Mouse (Mus musculus): ENCODE measurements around the gene Fbxl20. TPM values are rescaled to one million over a fixed set of nuclear protein-coding genes. Genes with fewer than 3 reads are reported as not detected.

Gene Fbxl20
- total RNA-seq, 2 experiments from 2014 or later, result 8.9 to 12.1 TPM

DNA sequence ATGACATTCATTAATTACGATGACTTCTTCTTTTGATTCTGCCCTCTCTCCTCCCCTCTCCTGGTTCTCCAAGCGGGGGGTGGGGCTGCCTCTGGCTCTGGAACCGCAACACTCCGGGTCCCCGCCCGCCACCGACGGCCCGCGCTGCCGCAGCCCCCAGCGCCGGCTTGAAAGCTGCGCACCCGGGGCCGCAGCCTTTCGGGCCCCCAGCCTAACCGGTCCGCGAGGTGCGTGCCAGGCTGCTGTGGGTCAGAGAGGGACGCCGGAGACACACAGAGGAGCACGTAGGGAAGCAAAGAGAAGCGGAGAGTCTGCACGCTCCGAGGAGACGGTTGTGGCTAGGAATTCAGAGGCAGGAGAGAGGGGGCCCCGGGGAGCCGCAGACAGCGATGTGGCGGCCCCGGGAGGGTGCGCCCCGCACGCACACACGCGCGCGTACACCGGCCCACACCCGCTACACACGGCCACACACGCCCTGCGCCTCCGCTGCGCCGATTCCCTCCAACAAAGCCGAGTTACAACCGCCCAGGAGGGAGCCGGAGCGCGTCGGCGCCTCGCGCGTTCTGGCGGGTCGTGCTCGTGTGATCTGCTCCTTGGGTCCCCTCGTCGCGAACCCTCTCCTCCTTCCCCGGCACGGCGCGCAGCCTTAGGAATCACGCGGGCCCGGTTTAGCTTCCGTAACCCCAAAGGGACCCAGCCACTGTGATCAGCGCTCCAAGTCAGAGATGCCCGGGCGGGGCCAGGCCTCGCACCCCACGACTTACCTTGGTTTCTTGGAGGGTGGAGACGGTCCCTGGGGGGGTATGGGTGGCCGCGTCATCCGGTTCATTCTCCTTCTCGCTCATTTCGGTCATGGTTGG lies 97.8 kb downstream of the Fbxl20 start:
- intact Hi-C loops (cut with DNase I; ENCODE audit: low total_unique reads), result no loop called here
- no peak for DNase-seq

DNA sequence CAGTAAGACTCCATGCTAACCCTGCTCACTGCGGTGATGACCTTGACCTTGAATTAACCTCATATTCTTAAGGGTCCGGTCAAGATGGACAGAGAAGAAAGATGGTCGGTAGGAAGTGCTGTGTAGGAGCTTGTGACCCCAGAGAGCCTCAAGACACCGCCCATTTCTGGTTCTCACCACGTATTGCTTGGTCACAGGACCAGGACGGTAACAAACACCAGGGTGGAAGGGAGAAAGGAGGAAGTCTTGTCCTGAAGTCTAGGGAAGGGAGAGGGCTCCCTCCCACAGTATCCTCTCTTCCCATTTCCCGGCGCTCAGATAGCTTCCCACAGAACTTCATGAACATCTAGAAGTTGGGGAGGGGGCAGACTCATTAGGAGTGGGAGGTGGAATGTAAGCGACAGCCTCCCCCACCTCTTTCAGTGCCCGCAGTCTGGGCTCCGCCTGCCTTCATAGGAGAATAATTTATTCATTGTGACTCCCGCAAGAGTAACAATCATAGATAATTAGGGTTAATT lies 98.5 kb downstream of the Fbxl20 start:
- intact Hi-C loops (cut with DNase I; ENCODE audit: low total_unique reads), result no loop called here

DNA sequence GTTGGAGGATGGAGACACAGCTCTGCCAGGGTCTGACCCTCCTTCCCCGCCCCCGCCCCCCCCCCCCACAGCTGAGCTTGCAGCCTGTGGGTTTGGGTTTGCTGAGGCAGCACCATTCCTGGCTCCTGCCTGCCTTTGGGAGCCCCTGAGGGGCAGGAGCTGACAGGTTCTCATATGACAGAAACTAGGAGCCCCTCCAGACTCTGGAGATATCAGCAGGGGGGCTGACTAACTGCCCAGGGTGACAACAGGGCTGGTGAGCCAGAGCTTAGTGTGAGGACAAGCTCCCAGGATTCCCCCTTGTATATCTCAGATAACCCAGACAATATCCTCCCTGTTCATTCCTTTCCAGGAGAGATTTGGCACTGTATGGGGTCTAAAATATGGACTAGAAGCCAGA lies 99.3 kb downstream of the Fbxl20 start:
- intact Hi-C loops (cut with DNase I; ENCODE audit: low total_unique reads), result no loop called here
- DNase-seq, result no peak

More for the DNA sequence above, 98.5 kb downstream of the Fbxl20 start:
- DNase-seq, result no peak

DNA sequence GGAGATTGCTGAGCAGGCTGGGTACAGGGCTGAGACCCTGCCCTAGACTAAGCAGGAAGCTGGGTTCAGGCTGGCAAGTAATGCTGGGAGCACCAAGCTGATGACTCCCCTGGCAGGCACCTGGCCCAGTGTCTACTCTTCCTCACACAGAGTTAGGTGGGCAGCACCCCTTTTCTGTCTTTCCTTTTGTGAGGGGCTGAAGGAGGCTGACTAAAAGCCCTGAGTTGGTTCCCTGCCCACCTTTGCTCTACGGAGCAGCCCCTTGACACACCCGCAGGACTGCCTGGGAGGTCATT lies 99.7 kb downstream of the Fbxl20 start:
- DNase-seq, result no peak
- intact Hi-C loops (cut with DNase I; ENCODE audit: low total_unique reads), result no loop called here

DNA sequence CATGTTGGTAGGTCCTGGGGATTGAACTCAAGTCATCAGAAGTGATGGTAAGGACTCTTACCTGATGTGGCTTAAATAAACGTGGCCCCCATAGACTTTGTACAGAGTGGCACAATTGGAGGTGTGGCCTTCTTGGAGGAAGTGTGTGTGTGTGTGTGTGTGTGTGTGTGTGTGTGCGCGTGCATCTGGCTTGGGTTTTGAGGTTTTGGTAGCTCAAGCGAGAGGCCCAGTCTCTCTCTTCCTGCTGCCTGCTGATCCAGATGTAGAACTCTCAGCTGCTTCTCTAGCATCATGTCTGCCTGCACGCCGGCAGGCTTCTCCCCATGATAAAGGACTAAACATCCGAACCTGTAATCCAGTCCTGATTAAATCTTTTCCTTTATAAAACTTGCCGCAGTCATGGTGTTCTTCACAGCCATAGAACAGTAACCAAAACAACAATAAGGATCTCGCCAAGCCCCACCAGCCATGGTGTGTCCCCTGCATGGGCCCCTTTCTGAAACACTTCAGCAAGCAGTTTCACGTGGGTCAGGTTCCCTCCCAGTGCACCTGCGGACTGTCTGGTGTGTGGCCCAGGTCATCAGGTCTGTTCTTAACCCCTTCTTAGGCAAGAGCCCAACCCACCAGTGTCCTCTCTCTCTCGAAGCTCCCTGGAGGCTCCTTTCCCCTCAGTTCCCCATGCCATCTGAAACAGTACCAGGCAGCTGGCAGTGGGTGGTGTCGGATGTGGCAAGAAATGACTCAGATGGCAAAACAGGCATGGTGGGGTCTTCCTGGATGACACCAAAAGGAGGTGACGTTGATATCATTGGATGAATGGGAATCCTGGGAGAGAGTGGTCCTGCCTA lies 100.3 kb downstream of the Fbxl20 start:
- intact Hi-C loops (cut with DNase I; ENCODE audit: low total_unique reads), result no loop called here
- no peak for DNase-seq

DNA sequence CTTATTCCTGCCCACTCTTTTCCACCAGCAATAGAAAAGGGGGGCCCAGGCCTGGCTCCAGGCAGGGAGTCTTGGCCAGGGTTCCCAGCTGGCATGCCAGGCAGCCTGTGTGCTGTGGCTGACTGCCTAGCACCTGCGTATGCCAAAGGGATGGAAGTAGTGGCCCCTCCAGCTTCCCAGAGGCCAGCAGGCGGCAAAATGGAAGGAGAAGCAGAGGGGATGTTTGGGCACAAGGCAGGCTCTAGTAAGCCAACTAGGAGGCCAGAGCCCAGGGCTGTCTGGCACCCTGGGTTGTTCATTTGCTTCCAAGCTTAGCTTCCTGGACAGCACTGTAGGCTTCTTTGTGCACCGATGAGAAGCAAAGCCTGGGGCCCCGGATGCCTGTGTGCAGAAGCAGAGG lies 102.5 kb downstream of the Fbxl20 start:
- intact Hi-C loops (cut with DNase I; ENCODE audit: low total_unique reads), result no loop called here
- peak; percentile 71 for DNase-seq

DNA sequence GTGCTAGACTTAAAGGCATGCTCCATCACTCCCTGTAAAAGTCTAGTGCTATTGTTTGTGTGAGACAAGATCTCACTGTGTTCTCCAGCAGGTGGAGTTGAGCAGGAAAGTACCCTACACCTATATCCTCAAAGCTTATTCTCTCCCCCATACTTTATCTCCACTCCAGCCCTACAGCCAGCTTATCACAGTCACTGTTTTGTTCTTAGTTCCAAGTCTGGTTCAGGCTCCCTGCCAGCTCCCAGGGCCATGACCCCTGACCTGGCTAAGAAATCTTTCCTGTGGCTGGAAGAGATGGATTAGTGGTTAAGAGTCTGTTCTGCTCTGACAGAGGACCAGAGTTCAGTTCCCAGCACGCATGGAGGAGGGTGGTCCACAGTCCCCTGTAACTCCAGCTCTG lies 103.7 kb downstream of the Fbxl20 start:
- intact Hi-C loops (cut with DNase I; ENCODE audit: low total_unique reads), result no loop called here
- DNase-seq, result no peak

DNA sequence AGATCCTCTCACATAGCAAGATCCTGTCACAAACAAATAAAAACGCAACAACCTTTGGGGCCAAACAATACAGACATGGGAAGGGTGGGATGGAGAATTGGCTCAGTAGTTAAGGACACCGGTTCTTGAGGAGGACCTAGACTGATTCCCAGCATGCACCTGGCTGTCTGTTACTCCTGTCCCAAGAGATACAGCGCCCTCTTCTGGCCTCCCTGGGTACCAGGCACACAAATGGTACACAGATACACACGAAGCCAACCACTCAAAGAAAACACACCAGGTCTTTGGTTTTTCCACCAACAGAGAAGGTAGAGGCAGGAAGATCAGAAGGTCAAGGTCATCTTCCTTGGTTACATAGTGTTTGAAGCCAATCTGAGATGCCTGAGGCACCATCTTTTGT lies 104.6 kb downstream of the Fbxl20 start:
- intact Hi-C loops (cut with DNase I; ENCODE audit: low total_unique reads), result no loop called here

DNA sequence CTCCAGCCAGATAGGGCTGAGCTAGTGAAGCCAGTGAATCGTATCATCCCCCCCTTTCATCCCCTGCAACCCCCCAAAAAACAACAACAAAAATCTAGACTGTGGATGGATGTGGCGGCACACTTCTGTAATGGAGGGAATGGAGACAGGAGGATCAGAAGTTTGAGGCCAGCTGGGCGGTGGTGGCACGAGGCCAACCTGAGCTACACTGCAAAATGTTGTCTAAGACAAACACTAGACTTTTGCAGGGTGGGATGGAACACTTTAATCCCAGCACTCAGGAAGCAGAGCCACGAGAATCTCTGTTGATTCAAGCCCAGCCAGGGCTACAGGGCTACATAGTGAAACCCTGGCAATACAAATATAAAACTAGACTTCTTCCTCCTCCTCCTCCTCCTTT lies 106.1 kb downstream of the Fbxl20 start:
- intact Hi-C loops (cut with DNase I; ENCODE audit: low total_unique reads), result no loop called here
- DNase-seq, result no peak

More for the DNA sequence above, 104.6 kb downstream of the Fbxl20 start:
- no peak for DNase-seq

DNA sequence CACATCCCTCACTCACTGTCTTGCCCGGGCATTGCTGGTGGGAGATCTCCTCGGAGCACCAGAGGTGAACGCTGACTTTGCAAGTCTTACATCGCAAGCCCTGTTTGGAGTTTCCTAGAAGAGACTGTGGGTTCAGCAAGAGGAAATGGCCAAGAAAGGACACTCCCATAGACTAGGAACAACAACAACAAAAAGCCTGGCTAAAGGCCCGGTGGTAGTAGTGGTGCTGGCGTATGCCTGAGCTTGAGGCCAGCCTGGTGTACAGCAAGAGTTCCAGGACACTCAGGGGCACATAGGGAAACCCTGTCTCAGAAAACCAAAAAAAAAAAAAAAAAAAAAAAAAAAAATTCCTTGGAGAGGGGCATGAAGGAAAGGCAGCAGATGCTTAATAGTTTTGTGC lies 107.5 kb downstream of the Fbxl20 start:
- intact Hi-C loops (cut with DNase I; ENCODE audit: low total_unique reads), result no loop called here
- DNase-seq, result no peak

DNA sequence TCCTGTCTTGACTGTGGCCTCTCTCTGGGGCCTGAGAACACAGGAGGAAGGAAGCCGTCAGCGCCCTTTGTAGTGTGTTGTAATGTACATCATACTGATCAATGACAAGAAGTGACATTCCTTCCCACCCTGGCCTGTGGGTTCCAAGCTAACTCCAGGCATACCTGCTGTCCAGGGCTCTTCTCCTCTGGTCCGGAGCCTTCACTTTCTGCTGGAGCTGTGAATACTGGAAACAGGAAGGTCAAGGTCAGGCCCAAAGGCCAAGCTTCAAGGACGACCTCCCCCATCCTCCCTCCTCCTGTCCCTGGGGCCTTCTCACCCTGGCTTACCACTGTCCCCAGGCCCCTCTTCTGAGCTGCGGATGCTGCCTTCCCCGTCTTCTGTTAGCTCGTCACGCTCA lies 109.2 kb downstream of the Fbxl20 start:
- intact Hi-C loops (cut with DNase I; ENCODE audit: low total_unique reads), result no loop called here
- DNase-seq, result no peak

DNA sequence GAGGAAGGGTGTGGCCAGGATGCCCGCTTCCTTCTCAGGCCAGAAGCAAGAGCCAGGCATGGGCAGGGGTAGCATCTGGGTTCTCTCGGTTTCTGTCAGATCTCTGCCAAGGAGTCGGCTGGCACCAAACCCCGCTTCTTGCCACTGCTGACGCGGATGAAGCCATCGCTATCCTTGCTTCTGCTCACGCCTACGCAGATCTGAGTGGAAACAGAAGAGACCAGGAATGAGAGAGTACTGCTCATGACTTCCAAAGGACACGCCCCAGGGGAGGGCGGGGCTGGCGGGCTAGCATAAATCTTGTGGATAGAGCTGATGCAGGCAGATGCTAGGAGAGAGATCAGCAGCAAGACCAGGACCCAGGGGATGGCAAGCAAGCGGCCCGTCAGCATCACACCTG lies 112.3 kb downstream of the Fbxl20 start:
- no peak for DNase-seq
- intact Hi-C loops (cut with DNase I; ENCODE audit: low total_unique reads), result loop anchor here (10.0 kb wide), 1 partner anchor 107 kb away; no protein-coding TSS in a partner anchor

DNA sequence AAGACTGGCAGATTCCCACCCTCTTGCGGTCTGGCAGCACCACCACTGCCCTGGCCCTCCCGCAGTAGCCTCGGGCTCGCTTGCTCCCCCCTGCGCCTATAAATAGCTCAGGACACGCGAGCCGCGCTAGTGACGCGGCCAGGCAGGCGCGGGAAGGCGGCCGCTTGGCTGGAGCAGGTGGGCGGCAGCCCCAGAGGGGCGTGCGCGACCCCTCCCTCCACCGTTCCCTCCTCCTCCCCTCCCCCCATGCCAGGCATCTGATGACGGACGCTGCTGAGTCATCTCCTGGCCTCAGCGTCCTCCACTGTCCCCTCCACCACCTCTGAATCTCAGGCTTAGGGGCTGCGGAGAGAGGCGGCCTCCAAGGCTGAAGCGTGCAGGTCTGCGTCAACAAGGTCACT lies 114.2 kb downstream of the Fbxl20 start:
- DNase-seq, result peak; percentile 54
- intact Hi-C loops (cut with DNase I; ENCODE audit: low total_unique reads), result loop anchor here (2.0 to 10.0 kb wide), 2 partner anchors 39 to 109 kb away; no protein-coding TSS in a partner anchor

DNA sequence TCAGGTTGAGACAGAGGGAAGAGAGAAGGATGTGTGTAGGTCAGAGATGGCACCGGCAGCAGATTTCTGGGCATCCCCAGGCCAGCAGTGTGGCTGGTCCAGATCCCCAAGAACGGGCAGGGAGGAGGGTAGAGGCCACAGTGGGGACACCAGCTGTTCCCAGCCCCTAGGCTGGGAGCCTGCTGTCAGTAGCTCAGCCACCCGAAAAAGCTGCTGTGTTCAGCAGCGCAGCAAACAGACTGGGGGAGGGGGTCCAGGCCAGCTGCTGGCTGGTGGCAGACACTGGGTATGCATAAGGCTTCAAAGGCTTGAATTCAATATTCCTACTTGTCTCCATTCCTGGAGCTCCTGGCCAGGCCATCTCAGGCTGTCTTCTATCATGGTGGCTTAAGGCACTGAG lies 115.4 kb downstream of the Fbxl20 start:
- intact Hi-C loops (cut with DNase I; ENCODE audit: low total_unique reads), result loop anchor here (2.0 to 10.0 kb wide), 2 partner anchors 40 to 110 kb away; no protein-coding TSS in a partner anchor
- DNase-seq, result no peak

DNA sequence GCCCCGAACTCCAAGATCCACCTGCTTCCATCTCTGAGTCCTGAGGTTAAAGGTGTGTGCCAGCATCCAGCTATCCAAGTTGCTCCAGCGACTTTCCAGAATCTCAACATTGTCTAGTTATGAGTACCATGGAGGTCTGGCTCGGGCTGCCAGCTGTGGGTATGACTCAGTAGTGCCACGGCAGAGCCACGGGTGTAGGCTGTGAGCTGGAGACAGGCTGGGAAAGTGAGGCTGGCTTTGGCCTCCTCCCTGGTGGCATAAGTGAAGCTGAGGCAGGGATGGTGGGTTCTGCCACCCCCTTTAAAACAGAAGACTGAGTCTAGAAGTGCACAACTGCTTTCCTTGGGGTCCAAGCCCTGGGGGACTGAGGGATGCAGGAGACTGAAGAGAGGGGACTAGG lies 116.1 kb downstream of the Fbxl20 start:
- no peak for DNase-seq
- intact Hi-C loops (cut with DNase I; ENCODE audit: low total_unique reads), result loop anchor here (2.0 to 10.0 kb wide), 2 partner anchors 41 to 111 kb away; no protein-coding TSS in a partner anchor

Other genes starting within 250 kb of the Fbxl20 start
- 1 to 10 TPM; 6.2 to 8.0 TPM for gene Plxdc1, start 164.0 kb downstream of the Fbxl20 start, total RNA-seq (2021)
- under 1 TPM; 0.64 to 0.75 TPM for gene Arl5c, start 154.2 kb downstream of the Fbxl20 start, total RNA-seq (2021)
- 100 to 1,000 TPM; 281 to 311 TPM for gene Cacnb1, start 127.4 kb downstream of the Fbxl20 start, total RNA-seq (2021)
- 100 to 1,000 TPM; 628 to 686 TPM for gene Rpl19, start 123.7 kb downstream of the Fbxl20 start, total RNA-seq (2021)
- under 1 TPM; 0.07 to 0.29 TPM for gene Stac2, start 96.9 kb downstream of the Fbxl20 start, total RNA-seq (2021)
- gene Med1, start 42.9 kb upstream of the Fbxl20 start, total RNA-seq (2021), result 10 to 100 TPM; 23.0 to 24.6 TPM
- gene Cdk12, start 52.7 kb upstream of the Fbxl20 start, total RNA-seq (2021), result 10 to 100 TPM; 14.6 to 17.0 TPM
- not detected for gene Neurod2, start 179.2 kb upstream of the Fbxl20 start, total RNA-seq (2021)
- under 1 TPM; 0.20 to 0.29 TPM for gene Ppp1r1b, start 198.0 kb upstream of the Fbxl20 start, total RNA-seq (2021)
- gene Stard3, start 208.0 kb upstream of the Fbxl20 start, total RNA-seq (2021), result 1 to 10 TPM; 7.3 to 9.4 TPM
- 1,000 to 10,000 TPM in 1 of 2 experiments, 100 to 1,000 TPM in 1; 673 to 1,120 TPM for gene Tcap, start 233.4 kb upstream of the Fbxl20 start, total RNA-seq (2021)
- under 1 TPM; 0.39 to 0.53 TPM for gene Pnmt, start 236.0 kb upstream of the Fbxl20 start, total RNA-seq (2021)

All from gastrocnemius, postnatal 14 days (tissue).